Mouse (Mus musculus): ENCODE data around the gene Gypa. TPM values are rescaled to one million over a fixed set of nuclear protein-coding genes. Genes with fewer than 3 reads are reported as not detected.

Gypa gene
- 23.2 and 28.8 TPM in 2 replicates for polyA plus RNA-seq (2015; fragmentation: Nextera tagmentation; extraction: Ambion mirVana)

DNA sequence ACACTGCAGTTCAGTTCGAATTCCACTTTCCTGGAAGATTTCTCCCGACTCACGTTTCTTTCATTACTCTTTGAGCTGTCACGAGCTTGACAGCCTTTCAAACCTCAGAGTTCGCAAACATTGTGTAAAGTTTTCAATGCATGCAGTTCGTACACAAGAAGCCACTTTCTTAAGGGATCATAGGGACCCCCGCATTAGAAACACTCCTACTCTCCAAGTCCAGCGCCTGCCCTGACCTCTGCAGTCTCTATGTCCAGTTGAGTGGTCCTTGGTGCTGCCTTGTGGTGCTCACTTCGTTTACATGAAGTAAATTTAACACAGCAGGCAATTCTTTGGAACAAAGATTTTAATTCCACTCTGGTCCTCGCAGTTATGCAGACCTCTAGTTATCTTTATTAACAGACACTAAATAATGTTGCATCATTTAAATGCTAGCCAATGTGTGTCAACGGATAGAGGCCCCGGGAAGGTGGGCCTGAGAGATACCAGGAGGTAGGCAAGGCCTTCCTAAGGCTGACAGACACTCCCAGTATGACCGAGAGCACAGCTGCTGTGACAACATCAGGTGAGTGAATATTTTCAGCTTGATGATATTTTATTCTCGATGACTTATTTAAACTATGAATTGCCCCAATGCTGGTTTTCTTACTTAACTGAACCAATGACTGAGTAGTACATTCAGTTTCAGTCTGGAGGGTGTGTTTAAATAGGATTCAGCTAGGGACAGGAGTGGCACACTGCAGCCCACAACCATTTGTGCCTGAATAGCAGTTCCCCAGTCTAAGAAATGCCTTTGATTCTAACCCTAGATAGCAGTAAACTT, at the start of gene Gypa:
Gene Gypa, plus strand, starts transcription at position 259 of the 823 bp plus-strand sequence.
- Histone ChIP-seq H3K27me3 (replicated peaks) (no peaks in the 10 kb centered on the region), H3K4me3 (peak within 1 kb of the TSS; percentile 61), H3K9ac (peak within 1 kb of the TSS; percentile 74), H3K27ac (replicated peaks) (no peak within 1 kb of the TSS; the same call in 1 of the 2 replicates), H3K36me3 (no peaks in the 10 kb centered on the region), H3K4me1 (peaks cover 7% of the 10 kb centered on the region), H3K9me3 (no peaks in the 10 kb centered on the region), H3K4me2 (peak within 1 kb of the TSS; percentile 79)
- no peak for ATAC-seq (ENCODE audit: extremely low read depth, insufficient number of reproducible peaks, low FRiP score, low TSS enrichment)
- 27% methylated on average over 14 of the region's 14 CpGs for WGBS

DNA sequence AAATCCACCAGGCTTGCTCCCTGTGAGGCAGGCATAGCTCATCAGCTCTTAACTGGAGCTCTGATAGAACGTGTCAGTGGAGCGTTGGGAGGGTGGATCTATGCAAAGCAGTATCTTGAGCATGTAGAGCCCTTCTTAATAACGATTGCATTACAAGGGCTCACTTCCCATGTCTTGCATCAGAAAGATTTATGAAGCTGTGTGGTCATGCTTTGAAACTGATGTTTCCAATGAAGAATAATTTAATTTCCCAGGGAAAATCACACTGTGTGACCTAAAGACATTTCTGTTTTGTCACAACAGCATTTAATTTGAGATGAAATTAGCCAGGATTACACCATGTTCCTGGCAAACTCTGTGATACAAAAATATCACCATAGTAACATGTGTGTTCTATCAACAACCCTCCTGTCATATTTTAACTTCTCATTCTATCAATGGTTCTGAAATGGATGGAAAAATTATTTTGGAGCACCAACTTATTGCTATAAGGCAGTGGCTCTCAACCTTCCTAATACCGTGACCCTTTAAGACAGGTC, 49.0 kb upstream of the Gypa start:
- Histone ChIP-seq H3K9me3 (no peaks in the 10 kb centered on the region), H3K9ac (no peak overlapping the region), H3K27ac (replicated peaks) (no peak overlapping the region), H3K27me3 (replicated peaks) (no peaks in the 10 kb centered on the region), H3K4me2 (no peak overlapping the region), H3K4me1 (no peaks in the 10 kb centered on the region), H3K4me3 (no peak overlapping the region), H3K36me3 (no peaks in the 10 kb centered on the region)
- WGBS, result 64% methylated on average over 4 of the region's 4 CpGs
- no peak for ATAC-seq (ENCODE audit: extremely low read depth, insufficient number of reproducible peaks, low FRiP score, low TSS enrichment)

DNA sequence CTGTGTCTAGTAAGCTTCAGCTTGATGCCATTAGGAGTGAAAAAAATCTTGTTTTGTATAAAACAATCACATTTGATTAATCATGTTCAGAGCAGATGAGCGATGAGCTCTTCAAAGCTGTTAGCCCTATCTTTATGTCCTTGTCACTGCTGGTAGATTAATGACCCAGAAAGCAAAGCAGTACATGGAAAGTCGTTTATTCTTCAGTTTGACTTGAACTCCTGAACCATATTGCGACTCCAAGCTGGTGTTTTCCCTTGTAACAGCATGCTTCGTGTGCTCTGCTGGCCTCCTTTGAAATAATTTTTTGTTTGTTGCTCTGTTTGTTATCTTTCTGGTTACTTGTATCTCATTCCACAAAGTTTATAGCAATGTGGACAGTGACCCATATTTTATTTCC, 46.4 kb upstream of the Gypa start:
- WGBS, result 64% methylated on average over 4 of the region's 4 CpGs
- H3K9ac ChIP-seq, result no peak overlapping the region
- no peaks in the 10 kb centered on the region for H3K9me3 ChIP-seq
- no peaks in the 10 kb centered on the region for H3K36me3 ChIP-seq
- no peak overlapping the region for H3K4me2 ChIP-seq
- H3K4me3 ChIP-seq, result no peak overlapping the region
- no peak for ATAC-seq (ENCODE audit: extremely low read depth, insufficient number of reproducible peaks, low FRiP score, low TSS enrichment)
- no peak overlapping the region for H3K27ac ChIP-seq (replicated peaks)
- H3K4me1 ChIP-seq, result no peaks in the 10 kb centered on the region
- H3K27me3 ChIP-seq (replicated peaks), result no peaks in the 10 kb centered on the region

DNA sequence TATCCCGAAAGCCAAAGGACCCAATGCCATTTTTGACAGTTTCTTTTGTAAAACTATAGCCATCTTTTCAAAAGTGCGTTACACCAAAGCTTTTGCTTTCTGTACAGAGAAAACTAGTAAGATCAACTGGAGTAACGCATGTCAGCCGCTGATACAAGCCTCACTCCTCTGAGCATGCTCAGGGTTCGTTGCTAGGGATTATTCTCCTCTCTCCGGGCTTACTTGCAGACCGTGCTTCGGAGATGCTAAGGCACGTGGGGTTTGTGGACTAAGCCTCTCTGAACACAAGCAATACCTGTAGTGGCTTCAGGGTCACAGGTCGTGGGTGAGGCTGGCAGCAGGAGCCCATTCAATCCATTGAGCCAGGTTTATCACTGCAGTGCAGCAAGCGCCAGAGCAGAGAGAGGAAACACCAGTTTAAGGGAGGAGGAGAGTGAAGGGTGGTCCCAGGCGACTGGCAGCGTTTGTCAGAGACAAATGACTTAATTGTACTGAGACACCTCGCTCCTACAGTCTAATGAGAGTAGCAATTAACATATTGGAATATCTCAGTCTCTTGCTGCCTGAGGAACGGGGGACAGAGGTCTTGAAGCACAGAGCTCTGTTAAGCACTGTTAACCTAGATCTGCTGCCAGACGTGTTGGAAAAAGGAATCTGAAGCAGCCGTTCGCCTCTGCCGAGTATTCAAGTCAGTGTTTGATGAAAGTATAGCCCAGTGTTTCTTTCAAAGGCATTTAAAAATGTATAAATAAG, 41.5 kb upstream of the Gypa start:
- Histone ChIP-seq H3K27me3 (replicated peaks) (no peaks in the 10 kb centered on the region), H3K4me2 (no peak overlapping the region), H3K4me3 (no peak overlapping the region), H3K4me1 (no peaks in the 10 kb centered on the region), H3K36me3 (no peaks in the 10 kb centered on the region), H3K9me3 (no peaks in the 10 kb centered on the region), H3K9ac (no peak overlapping the region), H3K27ac (replicated peaks) (no peak overlapping the region)
- no peak for ATAC-seq (ENCODE audit: extremely low read depth, insufficient number of reproducible peaks, low FRiP score, low TSS enrichment)
- WGBS, result 66% methylated on average over 19 of the region's 19 CpGs

DNA sequence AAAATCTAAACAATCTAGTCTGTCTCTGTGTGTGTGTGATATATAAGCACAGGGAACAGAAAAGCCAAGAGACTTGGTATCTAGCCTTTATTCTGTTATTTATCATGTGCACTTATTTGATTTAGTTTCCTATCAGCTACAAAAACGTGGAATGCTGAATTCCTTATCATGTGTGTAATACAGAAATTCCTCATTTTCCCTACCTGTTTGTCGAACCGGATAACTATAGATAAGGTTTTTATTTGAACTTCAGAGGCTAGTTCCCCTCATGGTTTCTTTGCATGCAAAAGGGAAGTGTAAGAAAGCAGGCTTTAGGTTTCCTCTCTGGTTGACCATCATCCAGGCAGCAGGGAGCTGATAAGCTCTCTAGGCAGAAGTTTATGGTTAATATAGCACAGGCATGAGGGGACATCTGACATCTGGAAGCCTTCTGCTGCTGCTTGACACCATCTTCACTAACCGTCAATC, 30.1 kb upstream of the Gypa start:
- no peaks in the 10 kb centered on the region for H3K36me3 ChIP-seq
- no peaks in the 10 kb centered on the region for H3K9me3 ChIP-seq
- no peaks in the 10 kb centered on the region for H3K27me3 ChIP-seq (replicated peaks)
- H3K4me1 ChIP-seq, result 0 out of 2 replicates have a peak, but pooled peaks cover 4% of the 10 kb centered on the region
- 27% methylated on average over 4 of the region's 4 CpGs for WGBS
- ATAC-seq (ENCODE audit: extremely low read depth, insufficient number of reproducible peaks, low FRiP score, low TSS enrichment), result no peak
- H3K27ac ChIP-seq (replicated peaks), result no peak overlapping the region
- H3K4me2 ChIP-seq, result no peak overlapping the region
- no peak overlapping the region for H3K9ac ChIP-seq
- no peak overlapping the region for H3K4me3 ChIP-seq

DNA sequence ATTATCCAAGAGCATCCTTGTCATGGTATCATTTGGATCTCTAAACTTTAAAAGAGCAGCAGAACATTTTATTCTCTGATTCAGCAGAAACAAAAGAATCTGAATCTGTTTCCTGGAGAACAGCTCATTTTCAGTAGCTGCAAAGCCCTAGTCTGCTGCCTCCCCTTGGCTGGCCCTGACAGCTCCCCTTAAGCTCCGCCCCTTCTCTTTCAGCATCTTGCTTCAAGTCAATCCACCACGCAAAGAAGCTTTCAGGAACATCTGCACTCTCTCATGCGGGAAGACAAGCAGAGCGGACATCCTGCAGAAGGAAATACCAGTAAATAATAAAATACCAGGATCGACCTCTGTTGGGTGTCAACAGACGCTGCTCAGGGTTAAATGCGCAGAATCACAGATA, 18.6 kb upstream of the Gypa start:
- H3K4me2 ChIP-seq, result no peak overlapping the region
- no peaks in the 10 kb centered on the region for H3K9me3 ChIP-seq
- ATAC-seq (ENCODE audit: extremely low read depth, insufficient number of reproducible peaks, low FRiP score, low TSS enrichment), result no peak
- H3K9ac ChIP-seq, result no peak overlapping the region
- WGBS, result 26% methylated on average over 7 of the region's 7 CpGs
- no peak overlapping the region for H3K4me3 ChIP-seq
- H3K27me3 ChIP-seq (replicated peaks), result no peaks in the 10 kb centered on the region
- H3K27ac ChIP-seq (replicated peaks), result no peak overlapping the region
- H3K36me3 ChIP-seq, result no peaks in the 10 kb centered on the region
- H3K4me1 ChIP-seq, result peaks cover 7% of the 10 kb centered on the region; the same call in 1 of the 2 replicates

DNA sequence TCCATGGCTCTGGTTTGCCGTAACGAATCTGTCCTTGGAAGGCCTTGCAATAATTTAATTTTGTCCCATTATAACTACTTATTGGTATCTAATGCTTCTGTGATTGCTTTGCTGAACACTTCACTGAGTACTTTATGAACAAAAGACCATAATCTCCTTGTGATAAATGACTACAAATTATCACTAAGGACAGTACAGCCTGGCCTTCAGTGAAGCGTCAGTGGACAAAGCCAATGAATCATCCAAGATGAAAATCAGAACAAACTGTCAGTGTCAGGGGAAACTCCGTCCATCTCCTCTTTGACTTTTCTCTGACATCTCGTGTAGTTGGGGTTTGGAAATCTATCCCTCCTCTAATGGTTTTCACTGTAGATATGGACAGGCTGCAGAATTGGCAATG, 15.4 kb upstream of the Gypa start:
- Histone ChIP-seq H3K4me3 (no peak overlapping the region), H3K9me3 (no peaks in the 10 kb centered on the region), H3K9ac (no peak overlapping the region), H3K4me2 (no peak overlapping the region), H3K27me3 (replicated peaks) (no peaks in the 10 kb centered on the region), H3K27ac (replicated peaks) (no peak overlapping the region), H3K36me3 (no peaks in the 10 kb centered on the region), H3K4me1 (peaks cover 7% of the 10 kb centered on the region; the same call in 1 of the 2 replicates)
- ATAC-seq (ENCODE audit: extremely low read depth, insufficient number of reproducible peaks, low FRiP score, low TSS enrichment), result no peak
- WGBS, result 64% methylated on average over 5 of the region's 5 CpGs

DNA sequence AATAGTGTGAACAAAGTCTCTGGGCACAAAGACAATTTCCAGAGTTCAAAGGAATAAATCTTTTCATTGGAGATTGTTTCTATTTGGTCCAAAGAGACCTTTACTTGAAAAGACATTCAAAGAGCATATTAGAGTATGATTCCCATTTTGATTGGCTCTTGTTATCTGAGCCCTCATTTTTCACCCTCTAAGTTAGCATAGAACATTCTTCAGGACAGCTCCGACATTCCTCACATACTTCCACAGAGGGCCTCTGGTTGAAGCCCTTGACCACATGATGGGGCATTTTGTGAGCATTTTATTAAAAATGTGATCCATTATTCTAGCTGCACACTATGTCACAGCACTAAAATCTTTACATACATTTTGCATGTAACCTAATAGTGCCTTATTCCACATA, 14.5 kb upstream of the Gypa start:
- Histone ChIP-seq H3K4me2 (no peak overlapping the region), H3K9me3 (no peaks in the 10 kb centered on the region), H3K4me3 (no peak overlapping the region), H3K36me3 (no peaks in the 10 kb centered on the region), H3K27ac (replicated peaks) (no peak overlapping the region), H3K4me1 (peaks cover 7% of the 10 kb centered on the region; the same call in 1 of the 2 replicates), H3K9ac (no peak overlapping the region), H3K27me3 (replicated peaks) (no peaks in the 10 kb centered on the region)
- WGBS, result 13% methylated on average over 1 of the region's 1 CpGs
- ATAC-seq (ENCODE audit: extremely low read depth, insufficient number of reproducible peaks, low FRiP score, low TSS enrichment), result no peak

DNA sequence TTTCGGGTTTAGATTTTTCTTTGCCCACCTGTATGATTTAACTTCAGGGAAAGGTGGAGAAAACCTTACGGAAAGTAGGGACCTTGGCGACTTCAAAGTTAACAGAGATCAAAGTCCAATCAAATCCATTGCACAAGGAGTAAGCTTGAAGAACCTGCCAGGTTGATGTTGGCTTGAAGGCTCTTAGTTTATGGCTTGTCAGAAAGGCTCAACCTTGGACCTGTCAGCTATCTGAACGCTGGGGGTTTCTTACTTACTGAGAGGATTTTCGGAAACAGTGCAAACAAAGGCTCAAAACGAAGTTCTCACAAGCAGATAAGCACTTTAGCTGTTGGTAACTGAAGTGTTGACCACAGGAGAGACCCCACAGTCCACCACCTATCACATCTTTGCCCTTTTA, 11.4 kb upstream of the Gypa start:
- no peaks in the 10 kb centered on the region for H3K27me3 ChIP-seq (replicated peaks)

DNA sequence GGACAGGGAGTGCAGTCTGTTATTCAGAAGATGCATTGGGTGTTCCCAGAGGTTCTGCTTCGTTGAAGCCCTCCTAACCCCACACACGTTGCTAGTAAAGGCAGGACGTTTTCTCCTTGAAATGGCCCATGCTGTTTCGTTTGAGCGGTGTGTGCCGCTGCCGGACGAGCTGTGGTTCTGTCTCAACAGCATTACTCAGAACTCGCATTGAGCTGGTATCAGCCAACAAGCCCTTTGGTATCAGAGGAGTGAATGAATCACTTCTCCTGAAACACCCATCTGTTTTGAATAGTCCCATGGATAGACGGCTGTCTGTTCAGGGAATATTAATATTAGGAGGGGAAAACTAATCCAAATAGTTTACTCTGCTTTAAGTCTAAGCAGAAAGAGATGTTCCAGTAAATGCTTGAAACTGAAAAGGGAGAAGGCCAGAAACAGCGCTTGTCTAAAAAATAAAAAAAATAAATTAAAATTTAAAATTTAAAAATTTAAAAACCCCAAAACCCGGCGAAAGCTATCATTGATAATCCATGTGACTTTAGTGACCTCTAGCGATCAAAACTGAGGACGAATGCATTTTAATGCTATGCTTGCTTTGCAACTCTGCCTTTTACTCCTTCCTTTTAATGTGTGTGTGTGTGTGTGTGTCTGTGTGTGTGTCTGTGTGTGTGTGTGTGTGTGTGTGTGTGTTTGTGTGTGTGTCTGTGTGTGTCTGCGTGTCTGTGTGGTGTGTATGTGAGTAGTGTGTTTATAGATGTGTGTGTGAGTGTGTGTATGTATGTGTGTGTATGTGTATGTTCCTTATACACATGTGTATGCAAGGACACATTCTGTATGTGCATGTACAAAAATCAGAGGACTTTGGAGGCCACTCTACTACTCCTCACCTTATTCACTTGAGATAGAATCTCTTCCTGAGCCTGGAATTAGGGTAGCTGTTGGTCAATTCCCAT, 10.5 kb upstream of the Gypa start:
- Histone ChIP-seq H3K27me3 (replicated peaks) (no peaks in the 10 kb centered on the region), H3K9me3 (no peaks in the 10 kb centered on the region), H3K36me3 (no peaks in the 10 kb centered on the region), H3K27ac (replicated peaks) (no peak overlapping the region), H3K4me2 (peak overlapping the region; percentile 58), H3K4me1 (peaks cover 7% of the 10 kb centered on the region; the same call in 1 of the 2 replicates), H3K4me3 (peak overlapping the region; percentile 20), H3K9ac (no peak overlapping the region)
- WGBS, result 31% methylated on average over 16 of the region's 16 CpGs
- ATAC-seq (ENCODE audit: extremely low read depth, insufficient number of reproducible peaks, low FRiP score, low TSS enrichment), result no peak

More for the DNA sequence above, 11.4 kb upstream of the Gypa start:
- Histone ChIP-seq H3K4me1 (peaks cover 7% of the 10 kb centered on the region; the same call in 1 of the 2 replicates), H3K9ac (no peak overlapping the region), H3K4me2 (no peak overlapping the region), H3K27ac (replicated peaks) (no peak overlapping the region), H3K4me3 (no peak overlapping the region), H3K9me3 (no peaks in the 10 kb centered on the region), H3K36me3 (no peaks in the 10 kb centered on the region)
- no peak for ATAC-seq (ENCODE audit: extremely low read depth, insufficient number of reproducible peaks, low FRiP score, low TSS enrichment)
- WGBS, result 62% methylated on average over 6 of the region's 6 CpGs

Data from heart, embryonic 13.5 days (tissue).